Mouse (Mus musculus): ENCODE measurements around the gene Auts2. TPM values are rescaled to one million over a fixed set of nuclear protein-coding genes. Genes with fewer than 3 reads are reported as not detected.

Auts2 gene
- polyA plus RNA-seq, 1 experiment from 2014 or later, result 30.4 TPM

- DNase-seq (ENCODE audit: low spot score), result no peak
- no peak overlapping the region for H3K27ac ChIP-seq (ENCODE audit: low read depth)
- no peaks in the 10 kb centered on the region for H3K27me3 ChIP-seq (replicated peaks; ENCODE audit: control insufficient read depth, insufficient read depth, low read length)
- no peaks in the 10 kb centered on the region for H3K4me1 ChIP-seq (replicated peaks; ENCODE audit: control insufficient read depth, insufficient read depth, low read length)
- no peak for ATAC-seq (replicated peaks; ENCODE audit: low FRiP score, low TSS enrichment, low read depth)
- WGBS, result 80% methylated on average over 8 of the region's 8 CpGs
- H3K36me3 ChIP-seq (ENCODE audit: control insufficient read depth, insufficient read depth, low read length), result no peaks in the 10 kb centered on the region
- H3K4me2 ChIP-seq (ENCODE audit: low read length), result no peak overlapping the region
- H3K9ac ChIP-seq (ENCODE audit: low read length), result no peak overlapping the region
- no peaks in the 10 kb centered on the region for H3K9me3 ChIP-seq (ENCODE audit: control insufficient read depth, low read length)
- no peak overlapping the region for H3K4me3 ChIP-seq (ENCODE audit: low read depth, low read length)
These were observed 1147.4 kb downstream of the Auts2 start for GRCm38 (mm10) chr5:131395756-131396155.
